Mouse (Mus musculus) limb, embryonic 14.5 days (tissue): Measurements from ENCODE around the gene Mrpl9. TPM values are rescaled to one million over a fixed set of nuclear protein-coding genes. Genes with fewer than 3 reads are reported as not detected.

Experiments
- ATAC-seq: fragments of 200-750 bp; cut with Nextera tagmentation; 2 replicates; pipeline ENCODE4 v1.8.0; 2017; ENCODE audit warnings: low read depth, moderate number of reproducible peaks, moderate TSS enrichment; ENCODE audit not compliant: low FRiP score
- DNase-seq: peaks from one replicate; pipeline ENCODE4 v3.0.0-alpha.2; 2015; ENCODE audit warnings: low spot score
- H3K27ac ChIP-seq: fragments of 300-500 bp; sonication (generic); replicated peaks from 2 replicates; pipeline ENCODE4 v1.5.1; 2014; ENCODE audit warnings: low read depth, mild to moderate bottlenecking, low read length, moderate library complexity, mixed read lengths
- H3K27me3 ChIP-seq: fragments of 300-500 bp; sonication (generic); 2 replicates; pipeline ENCODE4 v1.6.1; 2014; ENCODE audit warnings: low read length, mixed read lengths; ENCODE audit not compliant: control insufficient read depth, insufficient read depth
- H3K36me3 ChIP-seq: fragments of 300-500 bp; sonication (generic); 2 replicates; pipeline ENCODE4 v1.6.1; 2014; ENCODE audit warnings: mild to moderate bottlenecking, low read length, moderate library complexity, mixed read lengths; ENCODE audit not compliant: control insufficient read depth, insufficient read depth
- H3K4me1 ChIP-seq: fragments of 300-500 bp; sonication (generic); 2 replicates; pipeline ENCODE4 v1.6.1; 2014; ENCODE audit warnings: antibody characterized with exemption, low read length, mixed read lengths; ENCODE audit not compliant: control insufficient read depth, insufficient read depth
- H3K4me2 ChIP-seq: fragments of 300-500 bp; sonication (generic); replicated peaks from 2 replicates; pipeline ENCODE4 v1.6.1; 2014; ENCODE audit warnings: low read depth, mild to moderate bottlenecking, low read length, moderate library complexity; ENCODE audit not compliant: severe bottlenecking
- H3K4me3 ChIP-seq: fragments of 300-500 bp; sonication (generic); replicated peaks from 2 replicates; pipeline ENCODE4 v1.5.1; 2014; ENCODE audit warnings: low read length
- H3K9ac ChIP-seq: fragments of 300-500 bp; sonication (generic); 2 replicates; pipeline ENCODE4 v1.6.1; 2014; ENCODE audit warnings: mild to moderate bottlenecking, low read depth, low read length, moderate library complexity; ENCODE audit not compliant: severe bottlenecking
- H3K9me3 ChIP-seq: fragments of 300-500 bp; sonication (generic); 2 replicates; pipeline ENCODE4 v1.6.1; 2016; ENCODE audit warnings: low read length; ENCODE audit not compliant: control insufficient read depth
- POLR2A ChIP-seq: fragments of 200-500 bp; IDR thresholded peaks from 2 replicates; pipeline ENCODE4 v1.8.0; 2012; ENCODE audit warnings: inconsistent platforms, mild to moderate bottlenecking, moderate library complexity, borderline replicate concordance; ENCODE audit not compliant: insufficient read depth, insufficient read length; ENCODE audit errors: extremely low read depth
- WGBS: fragments of 180-500 bp; shearing (Covaris S2); extraction: QIAGEN DNeasy Blood & Tissue Kit; methylation state at CpG from one replicate; pipeline ENCODE4 v1.1.7; 2014; 5-methylcytosine and 5-hydroxymethylcytosine counted together
- polyA plus RNA-seq, 2 experiments: library from polyadenylated mRNA; depleted of rRNA in 1 of 2; stranded (reverse) in 1 of 2; unstranded in 1 of 2; fragments of >200 nt; fragmentation: Nextera tagmentation in 1 of 2; extraction: Ambion mirVana in 1 of 2; gene quantifications; 2 replicates each; pipeline versions ENCODE4 v1.2.1 to v1.2.3; 2012 to 2014

The Mrpl9 gene
- polyA plus RNA-seq, 2 experiments = 52.8 to 55.9 TPM

DNA sequence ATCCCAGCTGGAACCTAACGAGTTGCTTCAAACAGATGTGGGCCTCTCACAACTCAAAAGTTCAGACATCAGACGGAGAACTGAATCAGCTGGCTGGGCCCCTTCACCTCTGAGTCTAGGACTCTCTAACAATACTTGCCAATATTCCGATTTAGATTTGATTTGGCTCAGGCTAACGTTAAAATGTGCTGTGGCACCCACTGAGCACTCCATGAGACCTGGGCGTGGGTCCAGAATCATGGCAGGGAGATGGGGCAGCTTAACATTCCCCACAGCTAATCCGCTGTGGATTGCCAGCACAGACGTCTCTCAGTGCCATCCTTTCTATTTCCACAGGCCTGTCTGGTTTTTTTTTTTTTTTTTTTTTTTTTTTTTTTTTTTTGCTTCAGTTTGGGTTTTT is 42.8 kb downstream of the Mrpl9 start:
- H3K27ac ChIP-seq = no peak overlapping the region
- 57% methylated on average over 7 of the region's 7 CpGs for WGBS
- TF ChIP-seq POLR2A = no peak
- H3K4me1 ChIP-seq = peaks cover 5% of the 10 kb centered on the region; the same call in 1 of the 2 replicates
- no peak overlapping the region for H3K9ac ChIP-seq
- DNase-seq = no peak
- no peak overlapping the region for H3K4me2 ChIP-seq
- H3K4me3 ChIP-seq = no peak overlapping the region
- H3K27me3 ChIP-seq = no peaks in the 10 kb centered on the region
- H3K36me3 ChIP-seq = no peaks in the 10 kb centered on the region; the same call in 1 of the 2 replicates
- ATAC-seq = no peak
- H3K9me3 ChIP-seq = no peaks in the 10 kb centered on the region

DNA sequence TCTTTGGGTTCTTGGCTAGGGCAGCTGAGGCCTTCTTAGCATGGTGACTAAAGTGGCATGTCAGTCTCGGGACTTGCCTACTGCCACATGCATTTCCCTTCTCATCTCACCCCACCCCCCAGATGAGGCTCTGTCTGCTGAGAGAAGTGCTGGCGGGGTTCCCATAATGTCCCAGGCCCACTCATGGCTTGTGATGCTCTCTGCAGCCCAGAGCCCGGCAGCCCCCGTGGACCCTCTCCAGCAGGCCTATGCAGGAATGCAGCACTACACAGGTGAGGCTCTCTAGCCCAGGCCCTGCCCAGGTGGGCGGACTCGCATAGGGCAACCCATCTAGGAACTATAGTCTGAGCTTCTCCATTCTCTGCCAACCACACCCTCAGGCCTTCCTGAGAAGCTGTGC is 44.5 kb downstream of the Mrpl9 start:
- Histone ChIP-seq H3K4me3 (no peak overlapping the region), H3K9ac (no peak overlapping the region), H3K27me3 (no peaks in the 10 kb centered on the region), H3K4me2 (no peak overlapping the region), H3K4me1 (peaks cover 5% of the 10 kb centered on the region; the same call in 1 of the 2 replicates), H3K27ac (no peak overlapping the region), H3K36me3 (peaks cover under 1% of the 10 kb centered on the region; the same call in 1 of the 2 replicates), H3K9me3 (no peaks in the 10 kb centered on the region)
- DNase-seq = no peak
- no peak for TF ChIP-seq POLR2A
- ATAC-seq = no peak
- whole genome bisulfite sequencing = 74% methylated on average over 6 of the region's 6 CpGs

DNA sequence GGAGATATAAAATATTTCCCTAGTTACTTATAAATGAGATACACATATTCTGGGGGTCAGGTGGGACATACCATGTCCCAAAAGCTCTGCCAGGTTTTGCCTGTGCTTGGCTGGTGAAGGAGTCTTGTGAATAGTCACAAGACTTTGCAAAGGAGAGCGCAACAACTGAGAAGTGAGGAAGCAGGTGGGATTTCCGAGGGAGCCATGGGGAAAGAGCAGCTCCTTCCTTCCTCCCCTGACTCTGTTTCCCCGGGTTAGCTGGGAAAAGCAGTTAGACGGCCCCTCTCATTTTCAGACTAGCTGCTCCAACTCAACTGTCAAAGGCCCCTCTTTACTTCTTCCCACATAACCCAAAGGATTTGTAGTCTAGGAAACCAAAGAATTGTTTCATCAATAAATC is 54.0 kb downstream of the Mrpl9 start:
- Histone ChIP-seq H3K27me3 (no peaks in the 10 kb centered on the region), H3K4me2 (no peak overlapping the region), H3K36me3 (peaks cover 47% of the 10 kb centered on the region), H3K9ac (no peak overlapping the region), H3K9me3 (no peaks in the 10 kb centered on the region), H3K4me1 (no peaks in the 10 kb centered on the region), H3K4me3 (no peak overlapping the region), H3K27ac (no peak overlapping the region)
- no peak for DNase-seq
- no peak for TF ChIP-seq POLR2A
- ATAC-seq = no peak
- WGBS = 89% methylated on average over 4 of the region's 4 CpGs

Other genes starting within 250 kb of the Mrpl9 start
- gene Gm5286, start 246.6 kb upstream of the Mrpl9 start, polyA plus RNA-seq (2012; rRNA removed) = not detected in 2 replicates
- not detected in 2 replicates for gene Gm5286, start 246.6 kb upstream of the Mrpl9 start, polyA plus RNA-seq (2014; fragmentation: Nextera tagmentation; extraction: Ambion mirVana)
- not detected in 2 replicates for gene Gm4778, start 179.3 kb upstream of the Mrpl9 start, polyA plus RNA-seq (2012; rRNA removed)
- gene Gm4778, start 179.3 kb upstream of the Mrpl9 start, polyA plus RNA-seq (2014; fragmentation: Nextera tagmentation; extraction: Ambion mirVana) = not detected in 2 replicates
- gene Them4, start 133.2 kb upstream of the Mrpl9 start, polyA plus RNA-seq (2012; rRNA removed) = 4.5 and 5.6 TPM in 2 replicates
- 11.8 and 13.1 TPM in 2 replicates for gene Them4, start 133.2 kb upstream of the Mrpl9 start, polyA plus RNA-seq (2014; fragmentation: Nextera tagmentation; extraction: Ambion mirVana)
- gene Them5, start 101.2 kb upstream of the Mrpl9 start, polyA plus RNA-seq (2012; rRNA removed) = 10.5 and 17.8 TPM in 2 replicates
- 49.3 and 73.5 TPM in 2 replicates for gene Them5, start 101.2 kb upstream of the Mrpl9 start, polyA plus RNA-seq (2014; fragmentation: Nextera tagmentation; extraction: Ambion mirVana)
- 1.3 and 2.2 TPM in 2 replicates for gene C2cd4d, start 80.9 kb upstream of the Mrpl9 start, polyA plus RNA-seq (2012; rRNA removed)
- 4.4 and 5.0 TPM in 2 replicates for gene C2cd4d, start 80.9 kb upstream of the Mrpl9 start, polyA plus RNA-seq (2014; fragmentation: Nextera tagmentation; extraction: Ambion mirVana)
- gene Rorc, start 70.5 kb upstream of the Mrpl9 start, polyA plus RNA-seq (2012; rRNA removed) = 2.3 and 3.0 TPM in 2 replicates
- 2.2 and 2.3 TPM in 2 replicates for gene Rorc, start 70.5 kb upstream of the Mrpl9 start, polyA plus RNA-seq (2014; fragmentation: Nextera tagmentation; extraction: Ambion mirVana)
- gene Lingo4, start 44.8 kb upstream of the Mrpl9 start, polyA plus RNA-seq (2012; rRNA removed) = 0.06 and 0.08 TPM in 2 replicates
- gene Lingo4, start 44.8 kb upstream of the Mrpl9 start, polyA plus RNA-seq (2014; fragmentation: Nextera tagmentation; extraction: Ambion mirVana) = not detected in 2 replicates
- 1.5 and 2.8 TPM in 2 replicates for gene Tdrkh, start 30.0 kb upstream of the Mrpl9 start, polyA plus RNA-seq (2012; rRNA removed)
- gene Tdrkh, start 30.0 kb upstream of the Mrpl9 start, polyA plus RNA-seq (2014; fragmentation: Nextera tagmentation; extraction: Ambion mirVana) = 7.4 and 8.3 TPM in 2 replicates
- gene Oaz3, start 597 bp downstream of the Mrpl9 start, polyA plus RNA-seq (2012; rRNA removed) = 0.30 and 0.31 TPM in 2 replicates
- gene Oaz3, start 597 bp downstream of the Mrpl9 start, polyA plus RNA-seq (2014; fragmentation: Nextera tagmentation; extraction: Ambion mirVana) = 0.26 TPM in 1 of 2 replicates, not detected in the other
- 1.7 and 2.4 TPM in 2 replicates for gene Celf3, start 35.0 kb downstream of the Mrpl9 start, polyA plus RNA-seq (2012; rRNA removed)
- gene Celf3, start 35.0 kb downstream of the Mrpl9 start, polyA plus RNA-seq (2014; fragmentation: Nextera tagmentation; extraction: Ambion mirVana) = 0.25 and 0.90 TPM in 2 replicates
- 1.4 and 2.1 TPM in 2 replicates for gene Riiad1, start 37.0 kb downstream of the Mrpl9 start, polyA plus RNA-seq (2012; rRNA removed)
- 3.6 and 3.8 TPM in 2 replicates for gene Riiad1, start 37.0 kb downstream of the Mrpl9 start, polyA plus RNA-seq (2014; fragmentation: Nextera tagmentation; extraction: Ambion mirVana)
- gene Snx27, start 139.4 kb downstream of the Mrpl9 start, polyA plus RNA-seq (2012; rRNA removed) = 22.5 and 24.3 TPM in 2 replicates
- 37.2 and 43.0 TPM in 2 replicates for gene Snx27, start 139.4 kb downstream of the Mrpl9 start, polyA plus RNA-seq (2014; fragmentation: Nextera tagmentation; extraction: Ambion mirVana)
- not detected in 2 replicates for gene Gm10972, start 199.8 kb downstream of the Mrpl9 start, polyA plus RNA-seq (2012; rRNA removed)
- not detected in 2 replicates for gene Gm10972, start 199.8 kb downstream of the Mrpl9 start, polyA plus RNA-seq (2014; fragmentation: Nextera tagmentation; extraction: Ambion mirVana)
- 9.8 and 11.9 TPM in 2 replicates for gene Tuft1, start 215.6 kb downstream of the Mrpl9 start, polyA plus RNA-seq (2012; rRNA removed)
- 16.6 and 19.1 TPM in 2 replicates for gene Tuft1, start 215.6 kb downstream of the Mrpl9 start, polyA plus RNA-seq (2014; fragmentation: Nextera tagmentation; extraction: Ambion mirVana)